Mouse (Mus musculus) C2C12 (cell line): ENCODE results near the gene Arid1a.

Experiments
- CEBPB ChIP-seq: IDR thresholded peaks from one replicate; pipeline ENCODE4 v1.6.1; 2011; ENCODE audit warnings: low read depth, mild to moderate bottlenecking, control low read depth, moderate library complexity
- CTCF ChIP-seq: IDR thresholded peaks from one replicate; pipeline ENCODE4 v1.5.1; 2011; ENCODE audit not compliant: control insufficient read depth, insufficient read depth, insufficient read length
- FOSL1 ChIP-seq: IDR thresholded peaks from one replicate; pipeline ENCODE4 v1.8.0; 2011; ENCODE audit warnings: mild to moderate bottlenecking, low read length; ENCODE audit not compliant: poor library complexity, insufficient read depth, severe bottlenecking
- MAX ChIP-seq: IDR thresholded peaks from one replicate; pipeline ENCODE4 v1.6.1; 2011; ENCODE audit warnings: mild to moderate bottlenecking, control low read depth
- MYOD1 ChIP-seq: IDR thresholded peaks from one replicate; pipeline ENCODE4 v1.6.1; 2011; ENCODE audit warnings: low read depth; ENCODE audit not compliant: control insufficient read depth, insufficient read length
- USF1 ChIP-seq: IDR thresholded peaks from one replicate; pipeline ENCODE4 v1.6.1; 2011; ENCODE audit warnings: low read depth, mild to moderate bottlenecking, control low read depth, moderate library complexity

DNA sequence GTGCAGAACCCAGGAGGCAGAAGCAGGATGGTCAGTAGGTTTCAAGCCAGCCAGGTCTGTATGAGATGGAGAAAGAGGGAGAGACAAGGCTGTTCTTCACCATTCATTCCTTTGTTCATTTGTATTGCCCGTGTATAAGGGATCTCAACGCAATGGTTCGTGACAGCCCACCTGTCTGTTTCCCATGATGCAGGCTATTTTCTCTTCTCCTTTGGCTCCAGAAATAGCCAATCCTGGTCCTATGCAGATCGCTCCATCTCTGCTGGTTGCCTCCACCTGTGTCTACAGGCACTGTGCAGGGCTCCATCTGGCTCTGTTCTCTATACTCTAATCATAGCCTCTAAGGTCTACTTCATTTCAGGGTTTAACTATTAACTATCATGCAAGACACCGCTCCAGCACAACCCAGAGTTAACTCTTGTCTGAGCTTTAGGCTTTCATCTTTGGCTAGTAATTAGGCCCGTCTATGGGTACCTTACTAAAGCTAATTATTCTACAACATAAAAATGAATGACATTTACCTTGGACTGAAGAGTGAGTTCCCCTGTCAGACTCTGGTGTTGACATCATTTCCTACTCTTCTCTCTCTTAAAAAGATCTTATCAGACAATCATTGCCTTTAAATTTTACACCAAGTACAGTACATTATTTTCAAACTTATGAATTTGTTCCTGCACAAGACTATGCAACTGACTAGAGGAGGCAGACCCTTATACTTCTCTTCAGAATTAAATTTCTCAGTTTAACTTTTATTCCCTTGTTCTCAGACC lies 45.1 kb downstream of the Arid1a start:
- TF ChIP-seq CTCF (no peak), MAX (no peak), CEBPB (no peak), MYOD1 (no peak), USF1 (no peak), FOSL1 (no peak)
